Mouse (Mus musculus) lung, embryonic 15.5 days (tissue): ENCODE results near the gene Gm6904. TPM values are rescaled to one million over a fixed set of nuclear protein-coding genes. Genes with fewer than 3 reads are reported as not detected.
"Not testable (repeated sequence)": the region's sequence is repeated elsewhere in the genome, so short reads cannot be mapped to it uniquely, and the experiment has no call there.

Experiments
- ATAC-seq: fragments of 200-750 bp; cut with Nextera tagmentation; 2 replicates; pipeline ENCODE4 v1.8.0; 2017; ENCODE audit warnings: moderate number of reproducible peaks, borderline replicate concordance; ENCODE audit not compliant: low FRiP score, low TSS enrichment; ENCODE audit errors: extremely low read depth
- H3K27ac ChIP-seq: fragments of 300-500 bp; sonication (generic); 2 replicates; pipeline ENCODE4 v1.5.1; 2015; ENCODE audit warnings: moderate library complexity, mild to moderate bottlenecking, inconsistent platforms
- H3K27me3 ChIP-seq: fragments of 300-500 bp; sonication (generic); 2 replicates; pipeline ENCODE4 v1.6.1; 2015; ENCODE audit warnings: inconsistent platforms
- H3K36me3 ChIP-seq: fragments of 300-500 bp; sonication (generic); 2 replicates; pipeline ENCODE4 v1.6.1; 2015; ENCODE audit warnings: inconsistent platforms
- H3K4me1 ChIP-seq: fragments of 300-500 bp; sonication (generic); 2 replicates; pipeline ENCODE4 v1.6.1; 2015; ENCODE audit warnings: inconsistent platforms
- H3K4me2 ChIP-seq: fragments of 300-500 bp; sonication (generic); 2 replicates; pipeline ENCODE4 v1.6.1; 2015; ENCODE audit warnings: inconsistent platforms, mild to moderate bottlenecking, moderate library complexity
- H3K4me3 ChIP-seq: fragments of 300-500 bp; sonication (generic); 2 replicates; pipeline ENCODE4 v1.5.1; 2015; ENCODE audit warnings: mild to moderate bottlenecking, inconsistent platforms
- H3K9ac ChIP-seq: fragments of 300-500 bp; sonication (generic); 2 replicates; pipeline ENCODE4 v1.6.1; 2015; ENCODE audit warnings: inconsistent platforms
- H3K9me3 ChIP-seq: fragments of 300-500 bp; sonication (generic); 2 replicates; pipeline ENCODE4 v1.6.1; 2016; ENCODE audit warnings: inconsistent platforms
- WGBS: fragments of 180-500 bp; shearing (Covaris S2); methylation state at CpG from one replicate; pipeline ENCODE4 v1.1.7; 2015; 5-methylcytosine and 5-hydroxymethylcytosine counted together
- polyA plus RNA-seq: library from polyadenylated mRNA; unstranded; fragments of >200 nt; fragmentation: Nextera tagmentation; extraction: Ambion mirVana; gene quantifications from 2 replicates; pipeline ENCODE4 v1.2.1, GENCODE M21; 2015

Gm6904 gene
- 0.16 TPM in 1 of 2 replicates, not detected in the other for polyA plus RNA-seq

GRCm38 (mm10) chr14:59260056-59260455 lies at the start of gene Gm6904:
Gene Gm6904, minus strand, starts transcription at chr14:59260216.
- Histone ChIP-seq H3K9ac (no peak within 1 kb of the TSS), H3K4me2 (no peak within 1 kb of the TSS), H3K27me3 (no peaks in the 10 kb centered on the region), H3K9me3 (no peaks in the 10 kb centered on the region), H3K27ac (no peak within 1 kb of the TSS), H3K4me3 (no peak within 1 kb of the TSS), H3K4me1 (no peaks in the 10 kb centered on the region), H3K36me3 (no peaks in the 10 kb centered on the region)
- WGBS, result 38% methylated on average over 3 of the region's 3 CpGs
- no peak for ATAC-seq

- not testable (repeated sequence) for H3K36me3 ChIP-seq, H3K4me1 ChIP-seq, H3K9me3 ChIP-seq, ATAC-seq, H3K27me3 ChIP-seq, H3K4me2 ChIP-seq, H3K4me3 ChIP-seq, H3K27ac ChIP-seq, H3K9ac ChIP-seq
- WGBS, result 57% methylated on average over 1 of the region's 1 CpGs
These were observed 37.4 kb upstream of the Gm6904 start, which contains the start of gene Phf11a for GRCm38 (mm10) chr14:59297391-59297790. Gene Phf11a, minus strand, starts transcription at chr14:59297522.

GRCm38 (mm10) chr14:59291769-59292168 lies 31.8 kb upstream of the Gm6904 start:
- not testable (repeated sequence) for H3K9me3 ChIP-seq, ATAC-seq, H3K4me2 ChIP-seq, H3K4me3 ChIP-seq, H3K4me1 ChIP-seq, H3K27me3 ChIP-seq, H3K36me3 ChIP-seq, H3K9ac ChIP-seq, H3K27ac ChIP-seq

- not testable (repeated sequence) for H3K9me3 ChIP-seq, H3K27me3 ChIP-seq, H3K4me1 ChIP-seq, H3K36me3 ChIP-seq, H3K9ac ChIP-seq, ATAC-seq, H3K27ac ChIP-seq, H3K4me3 ChIP-seq, H3K4me2 ChIP-seq
- WGBS, result 79% methylated on average over 4 of the region's 4 CpGs
These were observed 14.9 kb upstream of the Gm6904 start for GRCm38 (mm10) chr14:59274961-59275360.

GRCm38 (mm10) chr14:59255861-59256260 lies 4.2 kb downstream of the Gm6904 start:
- not testable (repeated sequence) for H3K27me3 ChIP-seq, H3K36me3 ChIP-seq, H3K9me3 ChIP-seq, H3K4me1 ChIP-seq, H3K4me2 ChIP-seq, H3K4me3 ChIP-seq, H3K27ac ChIP-seq, ATAC-seq, H3K9ac ChIP-seq
- 92% methylated on average over 1 of the region's 1 CpGs for WGBS

- WGBS, result 40% methylated on average over 5 of the region's 5 CpGs
These were observed 9.7 kb downstream of the Gm6904 start for GRCm38 (mm10) chr14:59250350-59250749.

GRCm38 (mm10) chr14:59233635-59234034 lies 26.4 kb downstream of the Gm6904 start:
- ATAC-seq, result no peak
- WGBS, result 79% methylated on average over 9 of the region's 9 CpGs

More at GRCm38 (mm10) chr14:59250350-59250749, 9.7 kb downstream of the Gm6904 start:
- not testable (repeated sequence) for H3K4me2 ChIP-seq, H3K27ac ChIP-seq, ATAC-seq, H3K4me3 ChIP-seq, H3K9me3 ChIP-seq, H3K4me1 ChIP-seq, H3K36me3 ChIP-seq, H3K9ac ChIP-seq, H3K27me3 ChIP-seq

GRCm38 (mm10) chr14:59232003-59232402 lies 28.0 kb downstream of the Gm6904 start:
- H3K4me1 ChIP-seq, result no peaks in the 10 kb centered on the region
- H3K9me3 ChIP-seq, result no peaks in the 10 kb centered on the region
- ATAC-seq, result no peak
- no peak overlapping the region for H3K9ac ChIP-seq
- 64% methylated on average over 5 of the region's 5 CpGs for WGBS
- no peak overlapping the region for H3K4me2 ChIP-seq
- H3K36me3 ChIP-seq, result peaks cover 83% of the 10 kb centered on the region
- no peak overlapping the region for H3K27ac ChIP-seq
- no peak overlapping the region for H3K4me3 ChIP-seq
- H3K27me3 ChIP-seq, result no peaks in the 10 kb centered on the region

More at GRCm38 (mm10) chr14:59233635-59234034, 26.4 kb downstream of the Gm6904 start:
- H3K9me3 ChIP-seq, result no peaks in the 10 kb centered on the region
- H3K27ac ChIP-seq, result no peak overlapping the region
- H3K4me2 ChIP-seq, result no peak overlapping the region
- H3K9ac ChIP-seq, result no peak overlapping the region
- no peak overlapping the region for H3K4me3 ChIP-seq
- H3K36me3 ChIP-seq, result peaks cover 85% of the 10 kb centered on the region
- no peaks in the 10 kb centered on the region for H3K4me1 ChIP-seq
- H3K27me3 ChIP-seq, result no peaks in the 10 kb centered on the region

- H3K9me3 ChIP-seq, result no peaks in the 10 kb centered on the region
- H3K27me3 ChIP-seq, result no peaks in the 10 kb centered on the region
- no peak overlapping the region for H3K4me2 ChIP-seq
- WGBS, result 91% methylated on average over 21 of the region's 21 CpGs
- H3K4me3 ChIP-seq, result no peak overlapping the region
- ATAC-seq, result no peak
- H3K36me3 ChIP-seq, result peaks cover 87% of the 10 kb centered on the region
- H3K27ac ChIP-seq, result no peak overlapping the region
- no peak overlapping the region for H3K9ac ChIP-seq
- H3K4me1 ChIP-seq, result no peaks in the 10 kb centered on the region
These were observed 29.6 kb downstream of the Gm6904 start for GRCm38 (mm10) chr14:59230331-59230966.

- H3K36me3 ChIP-seq, result peaks cover 86% of the 10 kb centered on the region
These were observed 30.2 kb downstream of the Gm6904 start for GRCm38 (mm10) chr14:59229822-59230221.

GRCm38 (mm10) chr14:59226240-59226639 lies 33.8 kb downstream of the Gm6904 start:
- WGBS, result 93% methylated on average over 11 of the region's 11 CpGs
- H3K9ac ChIP-seq, result no peak overlapping the region
- H3K27ac ChIP-seq, result no peak overlapping the region
- no peak for ATAC-seq
- H3K4me1 ChIP-seq, result no peaks in the 10 kb centered on the region
- H3K36me3 ChIP-seq, result peaks cover 84% of the 10 kb centered on the region
- no peak overlapping the region for H3K4me3 ChIP-seq
- no peak overlapping the region for H3K4me2 ChIP-seq
- no peaks in the 10 kb centered on the region for H3K27me3 ChIP-seq
- no peaks in the 10 kb centered on the region for H3K9me3 ChIP-seq

More at GRCm38 (mm10) chr14:59229822-59230221, 30.2 kb downstream of the Gm6904 start:
- WGBS, result 96% methylated on average over 3 of the region's 3 CpGs
- Histone ChIP-seq H3K9me3 (no peaks in the 10 kb centered on the region), H3K4me3 (no peak overlapping the region), H3K27me3 (no peaks in the 10 kb centered on the region), H3K9ac (no peak overlapping the region), H3K27ac (no peak overlapping the region), H3K4me1 (no peaks in the 10 kb centered on the region), H3K4me2 (no peak overlapping the region)
- no peak for ATAC-seq

GRCm38 (mm10) chr14:59219241-59219640 lies 40.8 kb downstream of the Gm6904 start:
- Histone ChIP-seq H3K4me3 (no peak overlapping the region), H3K27ac (no peak overlapping the region), H3K9me3 (no peaks in the 10 kb centered on the region), H3K4me2 (no peak overlapping the region), H3K36me3 (peaks cover 62% of the 10 kb centered on the region), H3K27me3 (no peaks in the 10 kb centered on the region), H3K4me1 (no peaks in the 10 kb centered on the region), H3K9ac (no peak overlapping the region)
- 85% methylated on average over 3 of the region's 3 CpGs for WGBS
- ATAC-seq, result no peak
